Mouse (Mus musculus) gastrocnemius, postnatal 14 days (tissue): Measurements from ENCODE around the gene Cdc42bpa. TPM values are rescaled to one million over a fixed set of nuclear protein-coding genes. Genes with fewer than 3 reads are reported as not detected.

Source experiments
- DNase-seq: peaks from one replicate; pipeline ENCODE4 v3.0.0; 2021; ENCODE audit warnings: mixed read lengths
- intact Hi-C: fragments of 180-260 bp; cut with DNase I; formaldehyde crosslinking; loops from one replicate; pipeline ENCODE4 v1.15.1; 2025; ENCODE audit warnings: low total_unique reads
- total RNA-seq, 2 experiments: library from RNA; stranded (reverse); gene quantifications; 2 replicates each; pipeline ENCODE4 v1.2.3; 2021

Cdc42bpa gene
- total RNA-seq, 2 experiments from 2014 or later, result 26.5 to 27.3 TPM

GRCm38 (mm10) chr1:180151191-180151590, 190.9 kb downstream of the Cdc42bpa start:
- intact Hi-C loops, result no loop called here
- no peak for DNase-seq

DNA sequence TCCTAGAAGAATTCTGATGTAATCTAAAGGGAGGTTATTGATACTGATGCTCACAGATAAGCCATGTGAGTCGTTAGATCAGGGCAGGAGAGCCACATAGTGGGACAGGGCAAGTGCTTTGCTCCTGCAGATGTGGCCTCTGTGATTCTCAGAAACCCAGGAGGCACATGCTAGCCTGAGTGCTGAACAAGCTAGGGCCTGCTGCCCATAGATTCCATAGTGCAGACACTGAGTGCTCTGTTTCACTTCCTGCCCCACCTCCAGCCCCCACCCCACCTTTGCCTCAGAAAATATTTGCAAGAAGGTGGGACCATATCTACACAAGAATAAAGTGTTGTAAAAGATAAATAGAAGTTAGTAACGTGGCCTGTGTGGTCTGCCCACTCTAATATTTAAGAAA, 198.4 kb downstream of the Cdc42bpa start:
- intact Hi-C loops, result no loop called here

DNA sequence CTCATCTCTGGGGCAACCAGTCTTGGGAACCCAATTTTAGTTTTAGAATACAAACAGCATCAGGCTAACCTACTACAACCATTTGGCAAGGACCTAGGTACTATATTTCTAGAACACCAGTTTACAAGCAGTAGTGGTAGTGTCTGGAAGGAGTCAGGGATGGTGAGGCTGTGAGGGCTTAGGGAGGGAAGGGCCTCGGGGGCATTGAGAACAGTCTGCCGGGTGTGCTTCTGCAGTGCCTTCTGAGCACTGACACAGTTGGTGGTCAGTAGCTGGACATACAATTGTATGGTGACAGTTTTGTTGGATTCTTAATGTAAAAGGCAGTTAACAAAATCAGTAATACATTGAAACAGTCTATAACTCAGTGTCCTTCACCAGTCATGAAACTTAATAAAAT, 200.3 kb downstream of the Cdc42bpa start:
- intact Hi-C loops, result no loop called here
- DNase-seq, result no peak

More for the DNA sequence above, 198.4 kb downstream of the Cdc42bpa start:
- no peak for DNase-seq

GRCm38 (mm10) chr1:180161160-180161559, 200.9 kb downstream of the Cdc42bpa start:
- intact Hi-C loops, result no loop called here

DNA sequence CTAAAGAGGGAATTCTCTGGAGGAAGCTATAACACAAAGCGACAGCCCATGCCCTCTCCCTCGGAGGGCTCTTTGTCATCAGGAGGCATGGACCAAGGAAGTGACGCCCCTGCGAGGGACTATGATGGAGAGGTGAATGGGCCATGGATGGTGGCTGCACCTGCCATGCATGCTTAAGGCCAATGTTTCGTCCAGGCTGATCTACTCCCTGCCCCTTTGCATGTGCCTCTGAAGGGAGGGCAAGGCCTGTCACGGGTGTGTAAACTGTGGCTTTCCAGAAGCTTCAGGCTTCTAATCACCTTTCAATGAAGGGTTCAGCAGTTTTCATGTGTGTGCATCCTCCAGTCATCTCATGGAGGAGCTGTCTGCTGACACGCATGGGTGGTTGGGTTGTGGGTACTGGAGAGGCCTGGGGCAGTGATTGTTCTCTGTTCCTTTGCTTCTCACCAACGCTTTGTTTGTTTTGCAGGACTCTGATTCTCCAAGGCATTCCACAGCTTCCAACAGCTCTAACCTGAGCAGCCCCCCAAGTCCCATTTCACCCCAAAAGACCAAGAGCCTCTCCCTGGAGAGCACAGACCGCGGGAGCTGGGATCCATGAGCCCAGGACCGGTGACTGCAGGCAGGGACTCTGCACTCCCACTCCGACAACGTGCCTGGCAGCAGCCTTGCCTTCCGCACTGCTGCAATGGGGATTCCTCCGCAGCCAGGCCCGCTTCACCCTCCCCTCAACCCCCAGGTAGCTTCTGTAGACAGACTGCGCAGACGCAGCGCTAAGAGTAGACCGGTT, 201.5 kb downstream of the Cdc42bpa start:
- intact Hi-C loops, result no loop called here
- DNase-seq, result no peak

More at GRCm38 (mm10) chr1:180161160-180161559, 200.9 kb downstream of the Cdc42bpa start:
- DNase-seq, result no peak

DNA sequence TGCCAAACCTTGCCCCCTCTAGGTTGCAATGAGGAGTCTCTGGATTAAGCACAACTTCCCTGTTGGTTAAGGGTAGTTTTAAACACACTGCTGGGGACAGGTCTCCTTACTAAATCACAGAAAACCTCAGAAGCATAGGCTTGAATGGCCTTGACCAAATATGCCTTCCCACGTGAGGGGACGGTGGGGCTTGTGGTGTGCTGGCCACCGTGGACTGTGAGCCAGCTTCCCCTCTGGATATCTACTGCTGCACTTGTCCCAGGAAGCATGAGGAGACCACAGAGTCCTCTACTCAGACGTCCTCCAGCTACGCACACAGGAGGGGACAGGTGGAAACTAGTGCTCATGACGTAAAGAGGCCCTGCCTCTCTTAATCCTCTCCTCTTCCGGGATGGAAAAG, 202.7 kb downstream of the Cdc42bpa start:
- intact Hi-C loops, result no loop called here
- no peak for DNase-seq

- intact Hi-C loops, result no loop called here
- no peak for DNase-seq
These were observed 206.3 kb downstream of the Cdc42bpa start for GRCm38 (mm10) chr1:180166533-180166932.

- no peak for DNase-seq
- intact Hi-C loops, result no loop called here
These were observed 208.0 kb downstream of the Cdc42bpa start for GRCm38 (mm10) chr1:180168294-180168693.

GRCm38 (mm10) chr1:180169161-180169560, 208.9 kb downstream of the Cdc42bpa start:
- DNase-seq, result no peak
- intact Hi-C loops, result no loop called here

DNA sequence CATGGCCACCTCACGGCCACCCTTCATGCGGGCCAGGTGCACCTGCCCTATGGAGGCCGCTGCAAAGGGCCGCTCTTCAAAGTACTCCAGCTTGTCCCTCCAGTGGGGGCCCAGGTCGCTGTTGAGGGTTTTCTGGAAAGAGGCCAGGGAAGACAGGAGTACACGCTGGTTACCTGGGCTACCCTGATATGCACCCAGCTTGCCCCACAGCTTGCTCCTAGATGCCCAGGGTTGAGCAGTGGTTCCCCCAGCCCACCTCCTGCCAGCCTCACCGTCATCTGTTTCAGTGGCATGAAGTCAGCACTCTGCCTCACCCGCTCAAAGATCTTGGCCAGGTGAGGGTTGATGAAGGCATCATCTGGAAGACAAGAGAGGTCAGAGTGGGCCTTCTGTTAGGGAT, 209.8 kb downstream of the Cdc42bpa start:
- DNase-seq, result no peak
- intact Hi-C loops, result no loop called here

DNA sequence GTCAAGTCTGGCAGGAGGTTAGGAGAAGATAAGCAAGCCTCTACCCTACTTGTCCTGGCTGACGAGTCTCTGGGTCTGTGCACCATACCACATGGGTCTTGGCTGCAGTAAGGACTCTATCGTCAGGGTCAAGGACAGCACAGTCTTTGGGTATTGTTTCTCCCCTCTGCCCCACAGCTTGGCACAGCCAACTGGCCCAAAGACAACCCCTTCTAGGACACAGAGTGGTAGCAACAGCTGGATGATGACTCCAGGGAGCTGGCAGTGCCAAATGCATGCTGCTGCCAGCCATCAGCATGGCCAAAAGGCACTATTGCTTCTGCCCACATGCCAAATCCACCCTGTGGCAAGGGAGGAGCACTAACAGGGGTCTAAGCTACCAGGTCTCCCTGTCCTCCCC, 211.6 kb downstream of the Cdc42bpa start:
- peak; percentile 59 for DNase-seq
- intact Hi-C loops, result no loop called here

- intact Hi-C loops, result no loop called here
- no peak for DNase-seq
These were observed 212.3 kb downstream of the Cdc42bpa start for GRCm38 (mm10) chr1:180172600-180172999.

DNA sequence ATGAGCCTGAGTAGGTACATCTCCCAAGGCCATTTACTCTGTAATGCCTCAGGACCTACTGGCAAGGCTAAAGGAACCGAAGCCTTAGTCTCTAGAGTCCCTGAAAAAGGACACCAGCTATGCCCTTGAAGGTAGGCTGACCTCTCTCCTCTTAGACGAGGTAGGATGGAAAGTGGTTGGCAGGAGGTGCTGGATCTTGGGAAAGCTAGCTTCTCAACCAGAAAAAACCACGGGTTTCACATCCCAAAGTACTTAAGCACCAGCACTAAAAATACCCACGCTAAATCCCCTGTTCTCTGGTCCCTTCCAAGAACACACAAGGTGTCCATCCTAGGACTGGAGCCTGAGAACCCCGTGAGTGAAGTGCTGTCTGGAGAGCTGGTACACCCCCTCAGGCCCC, 212.7 kb downstream of the Cdc42bpa start:
- no peak for DNase-seq
- intact Hi-C loops, result no loop called here

- DNase-seq, result no peak
- intact Hi-C loops, result no loop called here
These were observed 214.4 kb downstream of the Cdc42bpa start for GRCm38 (mm10) chr1:180174718-180175117.

GRCm38 (mm10) chr1:180175167-180175566, 214.9 kb downstream of the Cdc42bpa start:
- no peak for DNase-seq
- intact Hi-C loops, result no loop called here

GRCm38 (mm10) chr1:180175635-180176034, 215.4 kb downstream of the Cdc42bpa start:
- DNase-seq, result no peak
- intact Hi-C loops, result loop anchor here (2.0 kb wide), 1 partner anchor 37 kb away; no protein-coding TSS in a partner anchor

DNA sequence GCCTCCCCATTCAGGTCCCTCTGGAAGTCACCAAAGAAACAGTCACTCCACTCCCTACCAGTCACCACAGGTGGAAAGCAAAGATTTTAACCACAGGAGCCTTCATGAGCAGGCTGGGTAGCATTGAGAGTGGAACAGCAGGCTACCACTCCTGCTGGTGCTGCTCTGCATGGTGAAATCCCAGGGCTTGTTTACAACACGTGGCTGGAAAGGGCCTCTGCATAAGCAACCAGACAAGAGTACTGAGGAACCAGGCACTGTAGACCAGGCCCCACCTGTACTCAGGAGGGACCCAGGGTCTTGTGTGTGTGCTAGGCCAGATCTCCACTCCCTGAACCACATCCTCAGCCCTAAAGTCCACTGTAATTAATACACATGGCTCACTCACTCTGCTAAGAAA, 216.5 kb downstream of the Cdc42bpa start:
- intact Hi-C loops, result loop anchor here (2.0 kb wide), 1 partner anchor 36 kb away; no protein-coding TSS in a partner anchor
- DNase-seq, result no peak

GRCm38 (mm10) chr1:180178340-180178739, 218.1 kb downstream of the Cdc42bpa start:
- no peak for DNase-seq
- intact Hi-C loops, result no loop called here

DNA sequence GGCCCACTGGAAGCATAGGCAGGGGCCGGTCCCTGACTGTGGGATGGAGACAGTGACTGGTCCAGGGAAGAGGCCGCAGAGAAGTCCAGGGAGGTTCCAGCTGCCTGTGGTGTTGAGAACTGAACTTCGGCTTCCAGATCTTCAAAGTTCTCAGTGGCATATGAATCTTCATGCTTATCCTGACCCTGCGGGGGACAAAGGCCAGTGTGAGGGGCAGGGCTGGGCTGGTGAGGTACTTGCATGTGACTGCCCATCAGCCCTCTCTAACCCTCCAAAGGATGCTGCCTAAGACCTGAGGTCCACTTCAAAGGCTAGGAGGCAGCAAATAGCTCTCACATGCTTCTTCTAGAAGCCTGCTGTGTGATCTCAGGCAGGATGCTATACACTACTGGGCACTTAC, 218.8 kb downstream of the Cdc42bpa start:
- no peak for DNase-seq
- intact Hi-C loops, result no loop called here

GRCm38 (mm10) chr1:180179840-180180239, 219.6 kb downstream of the Cdc42bpa start:
- no peak for DNase-seq
- intact Hi-C loops, result no loop called here

GRCm38 (mm10) chr1:180181304-180181965, 221.2 kb downstream of the Cdc42bpa start:
- DNase-seq, result no peak
- intact Hi-C loops, result no loop called here
